Mouse (Mus musculus): ENCODE data around the gene Phf20.

- TF ChIP-seq CTCF (IDR thresholded peaks at IDR 0.05; ENCODE audit: control insufficient read depth, insufficient read depth, low read length) (no peak), POLR2A (IDR thresholded peaks at IDR 0.05; ENCODE audit: borderline replicate concordance, control insufficient read depth, low read depth, low read length) (no peak)
Observed at GRCm38 (mm10) chr2:156197129-156197911, 1.1 kb downstream of the Phf20 start.

Measured in bone marrow, adult 2 months (tissue).